Mouse (Mus musculus) CH12.LX (cell line): ENCODE data around the gene Ypel2. TPM values are rescaled to one million over a fixed set of nuclear protein-coding genes. Genes with fewer than 3 reads are reported as not detected.

Source experiments
- DNase-seq: peaks from one replicate; pipeline ENCODE4 v3.0.0-alpha.2; 2013; ENCODE audit errors: extremely low read depth
- H3K27ac ChIP-seq: 2 replicates; pipeline ENCODE4 v1.5.1; 2012; ENCODE audit warnings: low read depth, mild to moderate bottlenecking, control low read depth, moderate library complexity; ENCODE audit not compliant: insufficient read depth
- H3K27me3 ChIP-seq: replicated peaks from 2 replicates; pipeline ENCODE3; 2012; ENCODE audit warnings: inconsistent platforms
- H3K36me3 ChIP-seq, 2 experiments: replicated peaks in 1 of 2; 2 replicates each; pipeline versions ENCODE3 to v1.6.1; 2012; ENCODE audit warnings: inconsistent platforms in 1 of 2, low read length in 1 of 2, mild to moderate bottlenecking in 1 of 2, mixed read lengths in 1 of 2, moderate library complexity in 1 of 2; ENCODE audit not compliant: control insufficient read depth in 1 of 2, insufficient read depth in 1 of 2
- H3K4me1 ChIP-seq, 2 experiments: 2 replicates each; pipeline ENCODE4 v1.6.1; 2012; ENCODE audit warnings: inconsistent platforms in 1 of 2, moderate library complexity in 1 of 2; ENCODE audit not compliant: insufficient read depth in 2 of 2, control insufficient read depth in 1 of 2
- H3K4me2 ChIP-seq: 2 replicates; pipeline ENCODE4 v1.6.1; 2012; ENCODE audit warnings: low read depth, mild to moderate bottlenecking, control low read depth; ENCODE audit not compliant: poor library complexity, insufficient read depth, severe bottlenecking
- H3K4me3 ChIP-seq, 3 experiments: fragments of 150-350 bp in 1 of 3; sonication (generic) in 1 of 3; replicated peaks in 1 of 3; 2 replicates each; pipeline versions ENCODE3 to v1.5.1; 2011 to 2012; ENCODE audit warnings: low read depth in 2 of 3, low read length in 2 of 3, mild to moderate bottlenecking in 2 of 3, moderate library complexity in 2 of 3, control low read depth in 1 of 3, improper control_type of control experiment in 1 of 3, inconsistent platforms in 1 of 3, mixed read lengths in 1 of 3; ENCODE audit not compliant: poor library complexity in 1 of 3
- H3K79me2 ChIP-seq: replicated peaks from 2 replicates; pipeline ENCODE4 v1.6.1; 2012; ENCODE audit warnings: mild to moderate bottlenecking, moderate library complexity; ENCODE audit not compliant: control insufficient read depth, poor library complexity, insufficient read depth, severe bottlenecking; ENCODE audit errors: extremely low read depth
- H3K9ac ChIP-seq: 2 replicates; pipeline ENCODE4 v1.6.1; 2012; ENCODE audit warnings: low read depth, mild to moderate bottlenecking, control low read depth, moderate library complexity; ENCODE audit not compliant: insufficient read depth
- H3K9me3 ChIP-seq: replicated peaks from 2 replicates; pipeline ENCODE3; 2012; ENCODE audit warnings: low read length, inconsistent platforms, mixed read lengths
- CHD1 ChIP-seq: IDR thresholded peaks from 2 replicates; pipeline ENCODE4 v1.6.1; 2012; ENCODE audit warnings: low read depth, low read length, improper control_type of control experiment, inconsistent platforms
- CHD2 ChIP-seq: IDR thresholded peaks from 2 replicates; pipeline ENCODE4 v1.6.1; 2011; ENCODE audit warnings: low read length, improper control_type of control experiment
- CTCF ChIP-seq, 2 experiments: IDR thresholded peaks in 1 of 2; conservative IDR thresholded peaks in 1 of 2; 2 replicates each; pipeline ENCODE4 v1.5.1; 2011 to 2012; ENCODE audit warnings: low read depth in 2 of 2, low read length in 2 of 2, improper control_type of control experiment in 1 of 2, inconsistent platforms in 1 of 2, mild to moderate bottlenecking in 1 of 2, moderate library complexity in 1 of 2
- E2F4 ChIP-seq: IDR thresholded peaks from 2 replicates; pipeline ENCODE4 v1.6.1; 2011; ENCODE audit warnings: low read depth, low read length, improper control_type of control experiment; ENCODE audit not compliant: insufficient replicate concordance
- IRF4 ChIP-seq: IDR thresholded peaks from 2 replicates; pipeline ENCODE4 v1.6.1; 2014; ENCODE audit warnings: low read depth, mild to moderate bottlenecking, inconsistent platforms, low read length, improper control_type of control experiment
- JUN ChIP-seq: IDR thresholded peaks from 2 replicates; pipeline ENCODE4 v1.6.1; 2011; ENCODE audit warnings: low read depth, mild to moderate bottlenecking, low read length, improper control_type of control experiment, moderate library complexity; ENCODE audit not compliant: insufficient read depth
- MYC ChIP-seq: IDR thresholded peaks from 2 replicates; pipeline ENCODE4 v1.6.1; 2011; ENCODE audit warnings: low read depth, mild to moderate bottlenecking, improper control_type of control experiment, low read length
- POLR2A ChIP-seq: IDR thresholded peaks from 2 replicates; pipeline ENCODE4 v1.6.1; 2011; ENCODE audit warnings: low read depth, mild to moderate bottlenecking, improper control_type of control experiment, low read length
- RAD21 ChIP-seq: IDR thresholded peaks from 2 replicates; pipeline ENCODE4 v1.6.1; 2011; ENCODE audit warnings: low read depth, mild to moderate bottlenecking, low read length, improper control_type of control experiment, moderate library complexity
- SMC3 ChIP-seq: IDR thresholded peaks from 2 replicates; pipeline ENCODE4 v1.6.1; 2011; ENCODE audit warnings: low read depth, low read length, improper control_type of control experiment
- USF2 ChIP-seq: conservative IDR thresholded peaks from 2 replicates; pipeline ENCODE4 v1.6.1; 2011; ENCODE audit warnings: low read depth, low read length, improper control_type of control experiment
- ZC3H11A ChIP-seq: IDR thresholded peaks from 2 replicates; pipeline ENCODE4 v1.6.1; 2012; ENCODE audit warnings: low read depth, mild to moderate bottlenecking, inconsistent platforms, low read length, improper control_type of control experiment
- ZKSCAN1 ChIP-seq: IDR thresholded peaks from 2 replicates; pipeline ENCODE4 v1.6.1; 2012; ENCODE audit warnings: low read depth, inconsistent platforms, low read length, improper control_type of control experiment, borderline replicate concordance
- ZMIZ1 ChIP-seq: IDR thresholded peaks from 2 replicates; pipeline ENCODE4 v1.6.1; 2012; ENCODE audit warnings: low read depth, mild to moderate bottlenecking, inconsistent platforms, low read length, improper control_type of control experiment
- dilution Hi-C: fragments of 300-500 bp; cut with MboI; formaldehyde crosslinking; loops from 2 replicates; pipeline ENCODE4 v1.14.3; 2020; ENCODE audit warnings: low sequenced_read_pairs; ENCODE audit not compliant: extremely low pct_unique_long_range_greater_than_20kb, extremely low pct_ligation_motif_present
- in situ Hi-C: fragments of 300-500 bp; cut with MboI; formaldehyde crosslinking; loops from 3 replicates; pipeline ENCODE4 v1.14.3; 2019; ENCODE audit warnings: low sequenced_read_pairs, low pct_ligation_motif_present, low pct_unique_long_range_greater_than_20kb, mixed read lengths
- polyA plus RNA-seq: library from polyadenylated mRNA; unstranded; fragments of >175 nt; gene quantifications from 2 replicates; pipeline ENCODE4 v1.2.1, GENCODE M21; 2012; ENCODE audit warnings: low read depth; ENCODE audit not compliant: insufficient read length
- total RNA-seq, 2 experiments: library from RNA; depleted of rRNA; stranded (reverse); fragments of 300-350 nt in 1 of 2; fragments of >200 nt in 1 of 2; gene quantifications; 2 replicates each; pipeline ENCODE4 v1.2.3; 2012 to 2014

Gene Ypel2
- total and polyA plus RNA-seq, 3 experiments: 0.38 to 0.91 (median 0.59) TPM

DNA sequence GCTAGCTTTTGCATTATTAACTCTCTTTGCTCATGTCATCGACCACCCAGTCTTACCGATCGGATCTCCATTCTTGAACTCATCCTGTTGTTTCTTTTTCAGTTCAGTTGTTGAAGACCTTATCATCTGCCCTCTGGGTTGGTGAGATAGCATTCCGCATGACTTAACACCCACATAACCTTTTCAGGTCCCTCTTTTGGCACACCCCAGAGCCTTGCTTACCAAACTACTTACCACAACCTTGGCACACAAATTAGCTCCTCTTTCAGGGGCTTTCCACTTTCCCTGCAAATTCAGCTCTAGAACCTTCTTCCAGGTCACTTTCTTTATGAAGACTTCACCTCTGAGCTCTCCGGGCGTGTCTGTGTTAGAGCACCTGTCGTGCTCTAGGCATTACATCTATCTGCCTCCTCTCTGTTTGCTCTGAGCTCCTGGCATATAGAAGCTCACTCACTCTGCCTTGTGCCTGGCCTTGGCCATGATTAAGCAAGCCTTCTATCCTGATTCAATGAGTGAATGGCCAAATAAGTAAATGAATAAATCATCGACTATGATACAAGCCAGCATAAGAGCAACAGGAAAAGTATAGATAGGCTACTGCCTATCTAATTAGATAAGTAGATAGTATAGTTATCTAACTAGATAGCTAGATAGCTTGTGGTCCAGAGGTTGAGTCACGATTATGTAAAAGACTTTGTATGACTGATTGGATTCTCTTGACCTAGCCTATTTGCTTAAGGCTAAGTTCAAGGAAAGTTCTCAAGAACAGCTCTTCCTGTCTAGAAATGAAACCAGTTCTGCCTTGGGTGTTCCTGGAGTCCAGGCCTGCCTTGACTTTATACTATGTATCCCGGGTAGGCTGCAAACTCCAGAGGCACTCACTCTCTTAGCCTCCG lies 86.5 kb downstream of the Ypel2 start:
- no peaks in the 10 kb centered on the region for H3K36me3 ChIP-seq
- no peak overlapping the region for H3K27ac ChIP-seq
- no peaks in the 10 kb centered on the region for H3K79me2 ChIP-seq
- TF ChIP-seq POLR2A (no peak), CHD2 (no peak), ZC3H11A (no peak), CHD1 (no peak), ZKSCAN1 (no peak), MYC (no peak)
- no peak overlapping the region for H3K4me3 ChIP-seq
- H3K27me3 ChIP-seq: peaks cover 4% of the 10 kb centered on the region
- dilution Hi-C loops (no loop called here), in situ Hi-C loops (loop anchor here (10.0 kb wide), 1 partner anchor 98 kb away; no protein-coding TSS in a partner anchor)
- H3K4me1 ChIP-seq: peaks cover 5 to 48% of the 10 kb centered on the region in 2 experiments
- no peaks in the 10 kb centered on the region for H3K9me3 ChIP-seq
- DNase-seq: peak; percentile 32
- no peak overlapping the region for H3K4me2 ChIP-seq
- no peak overlapping the region for H3K9ac ChIP-seq

DNA sequence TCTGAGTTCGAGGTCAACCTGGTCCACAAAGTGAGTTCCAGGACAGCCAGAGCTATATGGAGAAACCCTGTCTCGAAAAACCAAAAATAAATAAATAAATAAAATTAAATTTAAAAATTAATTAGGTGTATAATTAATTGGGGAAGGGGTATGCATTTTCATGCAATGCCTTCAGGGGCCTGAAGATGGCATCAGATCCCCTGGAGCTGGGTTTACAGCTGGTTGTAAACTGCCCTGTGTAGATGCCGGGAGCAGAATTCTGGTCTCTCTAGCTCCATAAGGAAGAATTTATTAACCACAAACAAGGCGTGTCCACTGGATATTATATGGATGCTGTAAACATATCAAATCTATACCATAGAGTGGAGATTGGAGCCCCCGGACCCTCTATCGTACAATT lies 87.2 kb downstream of the Ypel2 start:
- H3K9ac ChIP-seq: no peak overlapping the region
- peaks cover 4% of the 10 kb centered on the region for H3K27me3 ChIP-seq
- in situ Hi-C loops (loop anchor here (10.0 kb wide), 1 partner anchor 99 kb away; no protein-coding TSS in a partner anchor), dilution Hi-C loops (no loop called here)
- no peak overlapping the region for H3K4me3 ChIP-seq
- H3K9me3 ChIP-seq: no peaks in the 10 kb centered on the region
- no peak overlapping the region for H3K27ac ChIP-seq
- H3K4me1 ChIP-seq: peaks cover 5 to 46% of the 10 kb centered on the region in 2 experiments
- TF ChIP-seq IRF4 (no peak), USF2 (no peak), CTCF (conservative IDR thresholded peaks at IDR 0.05 in 1 of 2, IDR thresholded peaks at IDR 0.05 in 1 of 2; ENCODE audit: low read depth in 2 of 2, low read length in 2 of 2) (peak in 1 of 2 experiments; percentile 45; a peak in 2 of 4 replicates), SMC3 (peak; percentile 33; the same call in 1 of the 2 replicates), RAD21 (peak; percentile 51)
- no peak for DNase-seq
- no peaks in the 10 kb centered on the region for H3K79me2 ChIP-seq
- H3K36me3 ChIP-seq: no peaks in the 10 kb centered on the region
- H3K4me2 ChIP-seq: no peak overlapping the region

DNA sequence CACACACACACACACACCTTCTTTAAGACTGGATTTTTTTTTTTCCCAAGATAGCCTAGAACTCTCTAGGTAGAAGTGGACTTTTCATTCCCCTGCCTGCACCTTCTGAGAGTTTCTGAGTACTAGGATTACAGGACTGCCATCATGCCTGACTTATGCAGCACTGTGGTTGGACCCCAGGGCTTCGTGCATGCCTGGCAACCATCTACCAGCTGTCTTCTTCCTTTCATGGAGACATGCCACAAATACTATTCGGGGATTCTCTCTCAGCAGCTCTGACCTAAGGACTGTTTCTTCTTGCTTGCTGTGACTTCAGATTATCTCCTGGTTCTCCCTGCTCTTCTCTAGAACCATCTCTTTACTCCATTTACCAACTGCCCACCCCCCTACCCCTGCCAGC lies 88.2 kb downstream of the Ypel2 start:
- Histone ChIP-seq H3K4me3 (no peak overlapping the region), H3K9me3 (no peaks in the 10 kb centered on the region), H3K9ac (no peak overlapping the region), H3K36me3 (no peaks in the 10 kb centered on the region), H3K4me2 (no peak overlapping the region), H3K27ac (no peak overlapping the region), H3K79me2 (no peaks in the 10 kb centered on the region), H3K27me3 (peaks cover 4% of the 10 kb centered on the region), H3K4me1 (peaks cover 2 to 36% of the 10 kb centered on the region in 2 experiments; a peak in 3 of 4 replicates)
- DNase-seq: no peak
- dilution Hi-C loops: no loop called here
- in situ Hi-C loops: loop anchor here (10.0 kb wide), 1 partner anchor 100 kb away; no protein-coding TSS in a partner anchor
- TF ChIP-seq CHD1 (no peak), E2F4 (no peak), JUN (no peak), CHD2 (no peak), ZMIZ1 (no peak)
